Mouse (Mus musculus): ENCODE measurements around the gene E330014E10Rik. TPM values are rescaled to one million over a fixed set of nuclear protein-coding genes. Genes with fewer than 3 reads are reported as not detected.

E330014E10Rik gene
- not detected for total RNA-seq (2023)

DNA sequence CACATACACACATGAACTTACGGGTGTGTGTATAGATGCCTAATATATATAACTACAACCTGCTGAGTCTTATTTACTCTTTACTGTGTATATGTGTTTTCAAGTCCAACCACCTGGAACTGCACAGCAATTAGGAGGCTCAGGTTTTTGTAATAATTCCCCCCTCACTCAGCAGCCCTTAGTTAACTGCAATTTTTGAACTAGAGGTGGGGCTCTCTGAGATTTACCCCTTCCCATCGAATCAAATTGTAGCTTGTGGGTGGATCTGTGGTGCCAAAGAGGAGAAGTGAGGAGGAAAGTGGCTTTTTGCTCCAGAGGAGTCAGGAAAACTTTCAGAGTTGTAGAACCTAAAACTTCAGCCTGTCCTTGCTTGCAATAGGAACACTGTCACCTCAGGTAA, at the start of gene E330014E10Rik:
Gene E330014E10Rik, plus strand, starts transcription at position 301 of the 400 bp plus-strand sequence.

DNA sequence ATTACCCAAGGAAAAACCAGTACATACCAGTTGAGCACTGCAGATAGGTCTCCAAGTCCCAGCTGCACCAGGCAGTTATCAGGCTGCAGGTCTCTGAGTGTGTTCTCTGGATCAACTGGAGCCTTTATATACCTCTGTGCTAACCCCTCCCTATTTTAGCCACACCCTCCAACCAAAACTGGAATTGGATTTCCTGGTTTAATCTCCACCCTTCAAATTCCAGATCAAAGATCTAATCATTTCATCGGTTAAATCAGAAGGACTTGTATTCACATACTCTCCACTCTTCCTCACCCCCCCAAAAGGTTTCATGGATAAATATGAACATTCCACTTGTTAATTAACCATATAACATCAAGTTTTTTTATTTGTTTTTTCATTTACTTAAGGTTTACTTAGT, 39.7 kb upstream of the E330014E10Rik start, which contains the start of gene Gm7978:
Gene Gm7978, minus strand, starts transcription at position 101 of the 400 bp plus-strand sequence.

DNA sequence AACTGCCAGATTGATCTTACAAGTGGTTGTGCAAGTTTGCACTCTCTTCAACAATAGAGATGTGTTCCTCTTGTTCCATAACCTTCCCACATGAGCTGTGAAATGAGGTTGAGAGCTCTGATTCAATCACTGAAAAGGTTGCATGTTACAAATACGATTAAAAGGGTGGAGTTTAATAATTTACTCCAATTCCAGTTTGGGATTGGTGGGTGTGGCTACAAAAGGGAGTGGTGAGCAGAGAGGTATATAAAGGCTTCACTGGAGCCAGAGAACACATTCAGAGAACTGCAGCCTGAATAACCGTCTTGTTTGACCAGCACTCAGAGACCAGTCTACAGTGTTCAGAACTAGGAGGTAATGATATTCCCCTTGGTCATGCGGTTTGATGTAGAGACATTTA, 34.1 kb upstream of the E330014E10Rik start, which contains the start of gene Gm7982:
Gene Gm7982, plus strand, starts transcription at position 301 of the 400 bp plus-strand sequence.

Other genes with a start within 250 kb of the E330014E10Rik start
- not detected for gene Gm7971, start 181.1 kb upstream of the E330014E10Rik start, total RNA-seq (2023)
- gene Gm7978, start 39.8 kb upstream of the E330014E10Rik start, total RNA-seq (2023), result not detected
- not detected for gene Gm7982, start 34.0 kb upstream of the E330014E10Rik start, total RNA-seq (2023)
- not detected for gene Cxcl13, start 181.0 kb downstream of the E330014E10Rik start, total RNA-seq (2023)

All from neutrophil, adult 83 days (primary cell).